Mouse (Mus musculus) ES-E14 (cell line): Measurements from ENCODE around the gene Eif2ak4.

Experiments
- HCFC1 ChIP-seq: IDR thresholded peaks from 2 replicates; pipeline ENCODE4 v1.6.1; 2012; ENCODE audit warnings: low read length, inconsistent platforms, borderline replicate concordance; ENCODE audit not compliant: insufficient read depth
- MAFK ChIP-seq: IDR thresholded peaks from 2 replicates; pipeline ENCODE4 v1.6.1; 2014; ENCODE audit warnings: mild to moderate bottlenecking, low read depth, low read length, inconsistent platforms; ENCODE audit not compliant: insufficient read depth
- ZC3H11A ChIP-seq: IDR thresholded peaks from 2 replicates; pipeline ENCODE4 v1.6.1; 2012; ENCODE audit warnings: low read depth, mild to moderate bottlenecking, inconsistent platforms, low read length, borderline replicate concordance
- ZNF384 ChIP-seq: IDR thresholded peaks from 2 replicates; pipeline ENCODE4 v1.6.1; 2012; ENCODE audit warnings: low read depth, low read length, inconsistent platforms

DNA sequence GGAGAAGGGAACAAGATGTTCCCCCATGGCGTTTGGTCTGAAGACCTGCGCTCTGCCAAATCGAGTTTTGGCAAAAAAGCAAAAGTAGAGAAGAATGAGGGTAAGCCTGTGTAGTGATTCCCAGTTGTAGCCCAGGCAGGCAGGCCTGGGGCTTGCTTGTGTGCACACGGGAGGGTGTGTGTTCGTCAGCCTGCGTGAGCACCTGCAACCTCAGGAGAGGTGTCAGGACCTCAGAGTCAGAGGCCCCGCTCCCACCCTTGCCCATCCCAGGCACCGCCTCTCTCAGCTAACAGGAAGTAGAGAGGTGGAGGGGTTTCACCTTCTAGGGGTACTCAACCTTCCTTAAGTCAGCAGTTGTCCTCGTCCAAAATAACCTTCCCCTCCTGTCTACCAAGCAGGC is 106.6 kb downstream of the Eif2ak4 start:
- TF ChIP-seq ZNF384 (no peak), ZC3H11A (no peak), MAFK (no peak), HCFC1 (no peak)
